Mouse (Mus musculus) CH12.LX (cell line): ENCODE data around the gene Parp4. TPM values are rescaled to one million over a fixed set of nuclear protein-coding genes. Genes with fewer than 3 reads are reported as not detected.

ENCODE experiments used
- DNase-seq: peaks from one replicate; pipeline ENCODE4 v3.0.0-alpha.2; 2013; ENCODE audit errors: extremely low read depth
- H3K27ac ChIP-seq: 2 replicates; pipeline ENCODE4 v1.5.1; 2012; ENCODE audit warnings: low read depth, mild to moderate bottlenecking, control low read depth, moderate library complexity; ENCODE audit not compliant: insufficient read depth
- H3K27me3 ChIP-seq: replicated peaks from 2 replicates; pipeline ENCODE3; 2012; ENCODE audit warnings: inconsistent platforms
- H3K36me3 ChIP-seq, 2 experiments: replicated peaks in 1 of 2; 2 replicates each; pipeline versions ENCODE3 to v1.6.1; 2012; ENCODE audit warnings: inconsistent platforms in 1 of 2, low read length in 1 of 2, mild to moderate bottlenecking in 1 of 2, mixed read lengths in 1 of 2, moderate library complexity in 1 of 2; ENCODE audit not compliant: control insufficient read depth in 1 of 2, insufficient read depth in 1 of 2
- H3K4me1 ChIP-seq, 2 experiments: 2 replicates each; pipeline ENCODE4 v1.6.1; 2012; ENCODE audit warnings: inconsistent platforms in 1 of 2, moderate library complexity in 1 of 2; ENCODE audit not compliant: insufficient read depth in 2 of 2, control insufficient read depth in 1 of 2
- H3K4me2 ChIP-seq: 2 replicates; pipeline ENCODE4 v1.6.1; 2012; ENCODE audit warnings: low read depth, mild to moderate bottlenecking, control low read depth; ENCODE audit not compliant: poor library complexity, insufficient read depth, severe bottlenecking
- H3K4me3 ChIP-seq, 3 experiments: fragments of 150-350 bp in 1 of 3; sonication (generic) in 1 of 3; replicated peaks in 1 of 3; 2 replicates each; pipeline versions ENCODE3 to v1.5.1; 2011 to 2012; ENCODE audit warnings: low read depth in 2 of 3, low read length in 2 of 3, mild to moderate bottlenecking in 2 of 3, moderate library complexity in 2 of 3, control low read depth in 1 of 3, improper control_type of control experiment in 1 of 3, inconsistent platforms in 1 of 3, mixed read lengths in 1 of 3; ENCODE audit not compliant: poor library complexity in 1 of 3
- H3K79me2 ChIP-seq: replicated peaks from 2 replicates; pipeline ENCODE4 v1.6.1; 2012; ENCODE audit warnings: mild to moderate bottlenecking, moderate library complexity; ENCODE audit not compliant: control insufficient read depth, poor library complexity, insufficient read depth, severe bottlenecking; ENCODE audit errors: extremely low read depth
- H3K9ac ChIP-seq: 2 replicates; pipeline ENCODE4 v1.6.1; 2012; ENCODE audit warnings: low read depth, mild to moderate bottlenecking, control low read depth, moderate library complexity; ENCODE audit not compliant: insufficient read depth
- H3K9me3 ChIP-seq: replicated peaks from 2 replicates; pipeline ENCODE3; 2012; ENCODE audit warnings: low read length, inconsistent platforms, mixed read lengths
- ELF1 ChIP-seq: IDR thresholded peaks from 2 replicates; pipeline ENCODE4 v1.6.1; 2014; ENCODE audit warnings: low read depth, mild to moderate bottlenecking, inconsistent platforms, low read length, improper control_type of control experiment
- EP300 ChIP-seq: IDR thresholded peaks from 2 replicates; pipeline ENCODE4 v1.6.1; 2011; ENCODE audit warnings: low read length, improper control_type of control experiment
- GABPA ChIP-seq: IDR thresholded peaks from 2 replicates; pipeline ENCODE4 v1.6.1; 2012; ENCODE audit warnings: low read depth, low read length, improper control_type of control experiment, inconsistent platforms; ENCODE audit not compliant: insufficient replicate concordance
- IRF4 ChIP-seq: IDR thresholded peaks from 2 replicates; pipeline ENCODE4 v1.6.1; 2014; ENCODE audit warnings: low read depth, mild to moderate bottlenecking, inconsistent platforms, low read length, improper control_type of control experiment
- KAT2A ChIP-seq: IDR thresholded peaks from 2 replicates; pipeline ENCODE4 v1.6.1; 2012; ENCODE audit warnings: low read length, improper control_type of control experiment, inconsistent platforms; ENCODE audit not compliant: insufficient replicate concordance
- MAFK ChIP-seq: IDR thresholded peaks from 2 replicates; pipeline ENCODE4 v1.6.1; 2011; ENCODE audit warnings: low read length, improper control_type of control experiment; ENCODE audit not compliant: insufficient replicate concordance
- MAX ChIP-seq: IDR thresholded peaks from 2 replicates; pipeline ENCODE4 v1.6.1; 2011; ENCODE audit warnings: low read length, improper control_type of control experiment
- MEF2A ChIP-seq: IDR thresholded peaks from 2 replicates; pipeline ENCODE4 v1.6.1; 2014; ENCODE audit warnings: low read depth, mild to moderate bottlenecking, inconsistent platforms, low read length, improper control_type of control experiment, borderline replicate concordance
- MXI1 ChIP-seq: IDR thresholded peaks from 2 replicates; pipeline ENCODE4 v1.6.1; 2011; ENCODE audit warnings: mild to moderate bottlenecking, low read depth, low read length, improper control_type of control experiment
- MYC ChIP-seq: IDR thresholded peaks from 2 replicates; pipeline ENCODE4 v1.6.1; 2011; ENCODE audit warnings: low read depth, mild to moderate bottlenecking, improper control_type of control experiment, low read length
- NELFE ChIP-seq: IDR thresholded peaks from 2 replicates; pipeline ENCODE4 v1.6.1; 2011; ENCODE audit warnings: low read depth, low read length, improper control_type of control experiment
- SIN3A ChIP-seq: IDR thresholded peaks from 2 replicates; pipeline ENCODE4 v1.6.1; 2012; ENCODE audit warnings: low read length, improper control_type of control experiment, inconsistent platforms
- SMC3 ChIP-seq: IDR thresholded peaks from 2 replicates; pipeline ENCODE4 v1.6.1; 2011; ENCODE audit warnings: low read depth, low read length, improper control_type of control experiment
- TCF12 ChIP-seq: IDR thresholded peaks from 2 replicates; pipeline ENCODE4 v1.6.1; 2014; ENCODE audit warnings: low read depth, mild to moderate bottlenecking, inconsistent platforms, low read length, improper control_type of control experiment
- UBTF ChIP-seq: IDR thresholded peaks from 2 replicates; pipeline ENCODE4 v1.6.1; 2012; ENCODE audit warnings: low read depth, mild to moderate bottlenecking, inconsistent platforms, low read length, improper control_type of control experiment, moderate library complexity
- USF1 ChIP-seq: IDR thresholded peaks from 2 replicates; pipeline ENCODE4 v1.6.1; 2014; ENCODE audit warnings: low read depth, mild to moderate bottlenecking, inconsistent platforms, low read length, improper control_type of control experiment
- USF2 ChIP-seq: conservative IDR thresholded peaks from 2 replicates; pipeline ENCODE4 v1.6.1; 2011; ENCODE audit warnings: low read depth, low read length, improper control_type of control experiment
- dilution Hi-C: fragments of 300-500 bp; cut with MboI; formaldehyde crosslinking; loops from 2 replicates; pipeline ENCODE4 v1.14.3; 2020; ENCODE audit warnings: low sequenced_read_pairs; ENCODE audit not compliant: extremely low pct_unique_long_range_greater_than_20kb, extremely low pct_ligation_motif_present
- in situ Hi-C: fragments of 300-500 bp; cut with MboI; formaldehyde crosslinking; loops from 3 replicates; pipeline ENCODE4 v1.14.3; 2019; ENCODE audit warnings: low sequenced_read_pairs, low pct_ligation_motif_present, low pct_unique_long_range_greater_than_20kb, mixed read lengths
- polyA plus RNA-seq: library from polyadenylated mRNA; unstranded; fragments of >175 nt; gene quantifications from 2 replicates; pipeline ENCODE4 v1.2.1, GENCODE M21; 2012; ENCODE audit warnings: low read depth; ENCODE audit not compliant: insufficient read length
- total RNA-seq, 2 experiments: library from RNA; depleted of rRNA; stranded (reverse); fragments of 300-350 nt in 1 of 2; fragments of >200 nt in 1 of 2; gene quantifications; 2 replicates each; pipeline ENCODE4 v1.2.3; 2012 to 2014

Gene Parp4
- total and polyA plus RNA-seq, 3 experiments: 6.1 to 13.0 (median 10.2) TPM

DNA sequence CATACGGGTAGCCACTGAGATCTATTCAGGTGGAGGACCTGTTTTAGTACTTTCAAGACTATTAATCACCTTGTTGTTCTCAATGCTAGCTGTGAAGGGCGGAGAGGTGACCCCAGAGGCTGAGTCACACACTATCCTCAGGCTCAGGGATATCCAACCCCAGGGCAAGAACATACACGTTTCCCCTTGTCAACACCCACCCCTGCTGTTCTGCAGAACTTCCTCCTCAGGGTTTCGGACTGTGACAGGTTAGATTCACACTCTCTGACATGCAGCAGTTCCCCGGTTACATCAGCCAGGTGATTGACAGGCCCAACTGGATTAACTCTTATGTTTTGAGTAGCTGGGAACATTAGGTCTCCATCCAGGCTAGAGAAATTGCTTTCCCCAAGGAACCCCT lies 5.7 kb downstream of the Parp4 start (continued):
- TF ChIP-seq TCF12 (peak; percentile 56; the same call in 1 of the 2 replicates), SIN3A (peak; percentile 87), ELF1 (peak; percentile 72), MAFK (0 out of 2 replicates have a peak, but pooled peaks have one; percentile 30), KAT2A (0 out of 2 replicates have a peak, but pooled peaks have one; percentile 38), EP300 (peak; percentile 70)

DNA sequence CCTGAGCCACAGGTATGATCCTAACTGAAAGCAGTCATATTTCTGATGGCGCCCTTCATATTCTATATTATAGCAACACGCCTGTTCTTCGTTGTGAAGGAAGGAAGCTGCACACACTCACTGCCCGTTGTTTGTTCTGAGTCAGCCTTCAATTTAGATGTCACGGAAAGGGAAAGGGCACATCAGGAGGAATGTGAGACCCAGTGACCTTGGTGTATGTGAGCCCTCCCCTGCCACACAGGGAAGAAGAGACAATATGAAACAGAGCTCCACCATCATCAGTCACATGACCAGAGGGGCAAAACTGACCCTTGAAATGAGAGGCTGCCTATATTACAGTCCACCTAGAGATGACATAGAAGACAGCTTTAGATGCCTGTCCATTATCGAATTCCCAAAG lies 6.9 kb downstream of the Parp4 start:
- in situ Hi-C loops: loop anchor here (10.0 kb wide), 1 partner anchor 53 kb away; no protein-coding TSS in a partner anchor
- no peak overlapping the region for H3K4me3 ChIP-seq
- dilution Hi-C loops: no loop called here
- no peak overlapping the region for H3K4me2 ChIP-seq
- peaks cover 12% of the 10 kb centered on the region for H3K79me2 ChIP-seq
- peaks cover 14 to 37% of the 10 kb centered on the region in 2 experiments for H3K4me1 ChIP-seq
- no peaks in the 10 kb centered on the region for H3K27me3 ChIP-seq
- TF ChIP-seq GABPA (no peak), USF1 (no peak), UBTF (no peak), USF2 (no peak)
- TF ChIP-seq, all 38 proteins: peak for 0
- Histone ChIP-seq H3K9ac (no peak overlapping the region), H3K9me3 (no peaks in the 10 kb centered on the region), H3K36me3 (peaks cover 41 to 62% of the 10 kb centered on the region in 2 experiments), H3K27ac (no peak overlapping the region)
- no peak for DNase-seq

DNA sequence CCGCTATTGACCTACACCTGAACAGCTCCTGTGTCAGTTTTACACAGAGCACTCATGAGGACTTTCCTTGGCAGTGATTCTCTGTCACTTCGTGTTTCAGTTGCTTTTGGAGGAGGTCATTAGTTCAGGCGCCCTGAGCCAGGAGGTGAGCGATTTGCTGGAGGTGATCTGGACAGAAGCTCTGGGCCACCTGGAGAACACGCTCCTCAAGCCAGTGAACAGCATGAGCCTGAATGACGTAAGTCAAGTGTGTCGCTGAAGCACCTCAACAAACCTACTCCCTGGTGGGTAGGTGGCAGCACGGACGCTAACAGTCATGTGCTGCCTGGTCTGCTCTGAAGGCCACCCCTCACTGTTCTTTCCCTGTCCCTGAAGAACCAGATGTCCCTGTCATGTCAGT lies 16.8 kb downstream of the Parp4 start:
- H3K36me3 ChIP-seq: peaks cover 71 to 87% of the 10 kb centered on the region in 2 experiments
- in situ Hi-C loops: no loop called here

DNA sequence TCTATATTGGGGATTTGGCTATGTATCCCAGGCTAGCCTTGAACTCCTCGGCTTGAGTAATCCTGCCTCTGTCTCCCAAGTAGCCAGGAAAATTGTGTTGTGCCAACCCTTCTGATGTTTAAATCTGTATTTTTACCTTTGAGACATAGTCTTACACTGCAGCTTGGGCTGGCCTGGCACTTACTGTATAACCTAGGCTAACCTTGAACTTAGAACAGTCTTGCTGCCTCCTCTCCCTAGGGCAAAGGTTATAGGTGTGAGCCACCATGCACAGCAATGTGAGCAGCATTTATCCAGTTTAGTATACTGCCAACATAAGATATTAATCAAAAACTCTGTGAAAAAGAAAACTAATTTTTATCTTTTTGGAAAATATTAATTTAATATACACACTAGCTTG lies 19.4 kb downstream of the Parp4 start:
- H3K27ac ChIP-seq: no peak overlapping the region
- no peak overlapping the region for H3K9ac ChIP-seq
- dilution Hi-C loops: no loop called here
- H3K27me3 ChIP-seq: no peaks in the 10 kb centered on the region
- H3K4me2 ChIP-seq: no peak overlapping the region
- H3K36me3 ChIP-seq: peaks cover 80 to 96% of the 10 kb centered on the region in 2 experiments
- DNase-seq: no peak
- in situ Hi-C loops: no loop called here
- H3K4me1 ChIP-seq: no peaks in the 10 kb centered on the region
- TF ChIP-seq MYC (no peak), MEF2A (no peak), MXI1 (no peak), NELFE (no peak), IRF4 (no peak), SIN3A (no peak)
- TF ChIP-seq, all 38 proteins: peak for 0
- Histone ChIP-seq H3K9me3 (no peaks in the 10 kb centered on the region), H3K4me3 (no peak overlapping the region), H3K79me2 (no peaks in the 10 kb centered on the region)

More for the DNA sequence above, 16.8 kb downstream of the Parp4 start:
- no peak overlapping the region for H3K27ac ChIP-seq
- TF ChIP-seq IRF4 (no peak), KAT2A (no peak), MAX (no peak), SIN3A (no peak), SMC3 (no peak)
- H3K4me1 ChIP-seq: no peaks in the 10 kb centered on the region
- no peak for DNase-seq
- no peaks in the 10 kb centered on the region for H3K79me2 ChIP-seq
- H3K9me3 ChIP-seq: no peaks in the 10 kb centered on the region
- no peak overlapping the region for H3K4me3 ChIP-seq
- H3K9ac ChIP-seq: no peak overlapping the region
- dilution Hi-C loops: no loop called here
- H3K27me3 ChIP-seq: no peaks in the 10 kb centered on the region
- H3K4me2 ChIP-seq: no peak overlapping the region
